Mouse (Mus musculus) C2C12 (cell line): ENCODE results near the gene Glis3. TPM values are rescaled to one million over a fixed set of nuclear protein-coding genes. Genes with fewer than 3 reads are reported as not detected.

ENCODE experiments used
- H3K27me3 ChIP-seq: one replicate; pipeline ENCODE4 v1.6.1; 2011; ENCODE audit not compliant: control insufficient read depth, insufficient read depth, insufficient read length
- H3K36me3 ChIP-seq: one replicate; pipeline ENCODE4 v1.6.1; 2011; ENCODE audit not compliant: control insufficient read depth, insufficient read depth
- H3K4me3 ChIP-seq: one replicate; pipeline ENCODE4 v1.5.1; 2011; ENCODE audit warnings: mild to moderate bottlenecking, control low read depth; ENCODE audit not compliant: poor library complexity, insufficient read depth, severe bottlenecking
- H3K79me2 ChIP-seq: one replicate; pipeline ENCODE4 v1.6.1; 2011; ENCODE audit not compliant: control insufficient read depth, insufficient read depth
- H3K79me3 ChIP-seq: one replicate; pipeline ENCODE4 v1.6.1; 2011; ENCODE audit warnings: low read depth, control low read depth
- H3ac ChIP-seq: one replicate; pipeline ENCODE3; 2011; ENCODE audit warnings: low read depth; ENCODE audit not compliant: control insufficient read depth, insufficient read length
- CEBPB ChIP-seq: IDR thresholded peaks from one replicate; pipeline ENCODE4 v1.6.1; 2011; ENCODE audit warnings: low read depth, mild to moderate bottlenecking, control low read depth, moderate library complexity
- CTCF ChIP-seq: IDR thresholded peaks from one replicate; pipeline ENCODE4 v1.5.1; 2011; ENCODE audit not compliant: control insufficient read depth, insufficient read depth, insufficient read length
- FOSL1 ChIP-seq: IDR thresholded peaks from one replicate; pipeline ENCODE4 v1.8.0; 2011; ENCODE audit warnings: mild to moderate bottlenecking, low read length; ENCODE audit not compliant: poor library complexity, insufficient read depth, severe bottlenecking
- MAX ChIP-seq: IDR thresholded peaks from one replicate; pipeline ENCODE4 v1.6.1; 2011; ENCODE audit warnings: mild to moderate bottlenecking, control low read depth
- MYOD1 ChIP-seq: IDR thresholded peaks from one replicate; pipeline ENCODE4 v1.6.1; 2011; ENCODE audit warnings: low read depth; ENCODE audit not compliant: control insufficient read depth, insufficient read length
- MYOG ChIP-seq: IDR thresholded peaks from one replicate; pipeline ENCODE4 v1.6.1; 2011; ENCODE audit not compliant: control insufficient read depth, insufficient read length; ENCODE audit errors: extremely low read depth
- USF1 ChIP-seq: IDR thresholded peaks from one replicate; pipeline ENCODE4 v1.6.1; 2011; ENCODE audit warnings: low read depth, mild to moderate bottlenecking, control low read depth, moderate library complexity
- polyA plus RNA-seq: library from polyadenylated mRNA; unstranded; fragments of >200 nt; fragmentation: generic; extraction: Trizol; gene quantifications from one replicate; pipeline ENCODE4 v1.2.1, GENCODE M21; 2012; ENCODE audit warnings: missing spikeins

Gene Glis3
- polyA plus RNA-seq, 1 experiment, result 2.9 TPM

GRCm38 (mm10) chr19:28650836-28651235, 29.0 kb downstream of the Glis3 start:
- H3K27me3 ChIP-seq, result no peaks in the 10 kb centered on the region
- H3K79me3 ChIP-seq, result no peaks in the 10 kb centered on the region
- no peak for TF ChIP-seq MYOD1
- TF ChIP-seq CTCF, result no peak
- TF ChIP-seq FOSL1, result no peak
- TF ChIP-seq MAX, result no peak
- TF ChIP-seq USF1, result no peak
- TF ChIP-seq CEBPB, result no peak
- no peak for TF ChIP-seq MYOG
- H3K79me2 ChIP-seq, result peaks cover 5% of the 10 kb centered on the region
- no peak overlapping the region for H3K4me3 ChIP-seq
- H3ac ChIP-seq, result no peak overlapping the region
- H3K36me3 ChIP-seq, result peaks cover 33% of the 10 kb centered on the region

DNA sequence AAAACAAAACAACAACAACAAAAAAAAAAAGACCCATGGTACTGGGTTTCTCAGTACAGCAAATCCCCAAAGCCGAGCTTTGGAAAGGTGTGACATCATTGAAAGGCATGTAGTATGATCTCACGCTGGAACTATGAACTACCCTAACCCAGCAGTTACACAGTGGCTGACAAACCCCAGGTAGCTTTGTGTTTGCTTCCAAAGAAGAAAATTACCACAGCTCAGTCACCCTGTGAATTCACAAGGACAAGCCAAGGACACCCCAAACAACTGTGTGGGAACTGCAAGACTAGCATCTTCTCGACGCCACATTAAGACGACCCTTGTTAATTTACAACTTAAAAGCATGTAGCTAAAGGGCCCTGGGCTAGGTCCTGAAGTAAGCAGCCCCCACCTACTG, 30.4 kb downstream of the Glis3 start:
- TF ChIP-seq FOSL1 (no peak), MYOG (no peak), MYOD1 (no peak), CEBPB (no peak), CTCF (no peak), USF1 (no peak), MAX (no peak)
- Histone ChIP-seq H3K79me2 (peaks cover 9% of the 10 kb centered on the region), H3K4me3 (no peak overlapping the region)

DNA sequence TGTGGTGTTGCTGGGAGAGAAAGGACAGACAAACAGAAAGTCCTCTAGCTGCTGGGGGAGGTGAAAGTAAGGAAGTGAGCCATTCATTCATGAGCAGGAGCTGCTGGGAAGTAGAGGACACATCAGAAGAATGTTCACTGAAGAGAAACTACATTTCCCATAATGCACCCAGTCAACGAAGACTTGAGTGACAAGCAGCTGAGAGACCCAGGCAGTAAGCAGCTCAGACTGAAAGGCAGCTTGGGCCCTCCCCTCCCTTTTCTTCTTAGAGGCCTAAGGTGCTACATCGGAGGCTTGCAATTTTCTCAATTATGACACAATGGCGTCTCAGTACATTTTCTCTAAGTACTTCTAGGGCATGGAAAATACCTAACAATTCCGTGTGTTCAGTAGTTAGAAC, 31.0 kb downstream of the Glis3 start:
- Histone ChIP-seq H3K4me3 (no peak overlapping the region), H3K79me3 (no peaks in the 10 kb centered on the region), H3ac (no peak overlapping the region), H3K27me3 (no peaks in the 10 kb centered on the region), H3K36me3 (peaks cover 23% of the 10 kb centered on the region), H3K79me2 (peaks cover 14% of the 10 kb centered on the region)
- TF ChIP-seq FOSL1 (no peak), USF1 (no peak), MAX (no peak), CTCF (no peak), CEBPB (no peak), MYOD1 (no peak), MYOG (no peak)

More for the DNA sequence above, 30.4 kb downstream of the Glis3 start:
- H3K27me3 ChIP-seq, result no peaks in the 10 kb centered on the region
- no peak overlapping the region for H3ac ChIP-seq
- H3K36me3 ChIP-seq, result peaks cover 28% of the 10 kb centered on the region
- H3K79me3 ChIP-seq, result no peaks in the 10 kb centered on the region

DNA sequence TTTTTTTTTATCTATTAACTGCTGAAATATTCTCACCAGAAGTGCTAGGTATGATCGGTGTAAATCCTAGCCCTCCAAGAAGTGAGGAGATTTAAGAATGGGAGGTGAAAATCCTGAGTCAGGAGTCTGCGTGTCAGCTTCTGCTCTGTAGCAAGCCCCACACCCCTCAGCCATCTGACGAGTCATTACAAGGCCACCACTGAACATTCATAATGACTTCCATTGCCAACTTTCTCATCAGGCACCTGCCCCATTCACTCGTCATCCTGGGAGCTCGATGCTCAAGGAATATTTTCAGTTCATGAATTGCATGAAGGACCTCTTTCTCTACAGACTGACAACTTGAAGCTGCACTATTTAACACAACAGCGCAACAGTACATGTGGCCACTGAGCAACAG, 32.5 kb downstream of the Glis3 start:
- H3K36me3 ChIP-seq, result peaks cover 14% of the 10 kb centered on the region
- H3K27me3 ChIP-seq, result no peaks in the 10 kb centered on the region
- H3K4me3 ChIP-seq, result no peak overlapping the region
- TF ChIP-seq MYOG (no peak), MYOD1 (peak; percentile 58)
- peaks cover 14% of the 10 kb centered on the region for H3K79me2 ChIP-seq
- peaks cover 1% of the 10 kb centered on the region for H3K79me3 ChIP-seq
- no peak overlapping the region for H3ac ChIP-seq

DNA sequence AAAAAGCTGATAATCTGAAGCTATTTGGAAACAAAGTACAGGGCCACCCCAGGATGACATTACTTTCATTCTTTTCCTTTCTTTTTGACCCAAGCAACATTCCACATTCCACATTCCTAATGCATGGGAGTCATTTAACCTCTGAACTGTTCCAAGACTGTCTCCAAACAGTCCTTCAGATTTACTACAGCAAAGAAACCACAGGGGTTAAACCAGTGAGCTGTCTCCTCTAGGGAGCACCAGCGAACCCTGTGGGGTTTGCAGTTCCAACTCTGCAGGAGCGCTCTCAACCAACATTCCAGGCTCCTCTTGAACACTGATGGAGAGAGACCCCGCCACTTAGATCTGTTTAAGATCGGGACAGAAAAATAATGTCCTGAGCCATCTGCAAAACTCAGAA, 33.6 kb downstream of the Glis3 start:
- peaks cover 13% of the 10 kb centered on the region for H3K36me3 ChIP-seq
- TF ChIP-seq CEBPB, result no peak
- no peak for TF ChIP-seq MYOD1
- no peak for TF ChIP-seq MAX
- TF ChIP-seq FOSL1, result no peak
- TF ChIP-seq CTCF, result no peak
- TF ChIP-seq USF1, result no peak
- no peak for TF ChIP-seq MYOG

GRCm38 (mm10) chr19:28640861-28641381, 39.0 kb downstream of the Glis3 start:
- Histone ChIP-seq H3K36me3 (no peaks in the 10 kb centered on the region), H3K27me3 (no peaks in the 10 kb centered on the region), H3ac (no peak overlapping the region), H3K79me2 (peaks cover 9% of the 10 kb centered on the region), H3K4me3 (no peak overlapping the region), H3K79me3 (peaks cover 1% of the 10 kb centered on the region)
- TF ChIP-seq FOSL1 (no peak), CEBPB (peak; percentile 49)

More for the DNA sequence above, 33.6 kb downstream of the Glis3 start:
- peaks cover 1% of the 10 kb centered on the region for H3K79me3 ChIP-seq
- H3K79me2 ChIP-seq, result peaks cover 14% of the 10 kb centered on the region
- no peaks in the 10 kb centered on the region for H3K27me3 ChIP-seq
- no peak overlapping the region for H3ac ChIP-seq
- H3K4me3 ChIP-seq, result no peak overlapping the region
